Mouse (Mus musculus) heart, adult 18-20 months (tissue): ENCODE measurements around the gene B4galt5. TPM values are rescaled to one million over a fixed set of nuclear protein-coding genes. Genes with fewer than 3 reads are reported as not detected.
"Not testable (repeated sequence)": the region's sequence is repeated elsewhere in the genome, so short reads cannot be mapped to it uniquely, and the experiment has no call there.

Source experiments
- DNase-seq, 2 experiments: peaks; one replicate each; pipeline ENCODE4 v3.0.0; 2021 to 2022; ENCODE audit warnings: mixed read lengths in 1 of 2
- long read RNA-seq, 2 experiments: library from polyadenylated mRNA; stranded (forward); transcript quantifications; one replicate each; pipeline ENCODE4 v2.0.0; 2021
- total RNA-seq, 2 experiments: library from RNA; stranded (reverse); gene quantifications; 2 replicates each; pipeline ENCODE4 v1.2.3; 2021

The B4galt5 gene
- total RNA-seq, result 10 to 100 TPM; 12.0 to 13.6 TPM
- long read RNA-seq, experiment 1, full-length matches to known transcripts, result 1 of 3 reads
- long read RNA-seq, experiment 1, partial matches to known transcripts, result 0 of 3 reads
- long read RNA-seq, experiment 1, other reads (novel, unspliced or antisense), result 2 of 3 reads
- long read RNA-seq, experiment 2, result 0 reads

DNA sequence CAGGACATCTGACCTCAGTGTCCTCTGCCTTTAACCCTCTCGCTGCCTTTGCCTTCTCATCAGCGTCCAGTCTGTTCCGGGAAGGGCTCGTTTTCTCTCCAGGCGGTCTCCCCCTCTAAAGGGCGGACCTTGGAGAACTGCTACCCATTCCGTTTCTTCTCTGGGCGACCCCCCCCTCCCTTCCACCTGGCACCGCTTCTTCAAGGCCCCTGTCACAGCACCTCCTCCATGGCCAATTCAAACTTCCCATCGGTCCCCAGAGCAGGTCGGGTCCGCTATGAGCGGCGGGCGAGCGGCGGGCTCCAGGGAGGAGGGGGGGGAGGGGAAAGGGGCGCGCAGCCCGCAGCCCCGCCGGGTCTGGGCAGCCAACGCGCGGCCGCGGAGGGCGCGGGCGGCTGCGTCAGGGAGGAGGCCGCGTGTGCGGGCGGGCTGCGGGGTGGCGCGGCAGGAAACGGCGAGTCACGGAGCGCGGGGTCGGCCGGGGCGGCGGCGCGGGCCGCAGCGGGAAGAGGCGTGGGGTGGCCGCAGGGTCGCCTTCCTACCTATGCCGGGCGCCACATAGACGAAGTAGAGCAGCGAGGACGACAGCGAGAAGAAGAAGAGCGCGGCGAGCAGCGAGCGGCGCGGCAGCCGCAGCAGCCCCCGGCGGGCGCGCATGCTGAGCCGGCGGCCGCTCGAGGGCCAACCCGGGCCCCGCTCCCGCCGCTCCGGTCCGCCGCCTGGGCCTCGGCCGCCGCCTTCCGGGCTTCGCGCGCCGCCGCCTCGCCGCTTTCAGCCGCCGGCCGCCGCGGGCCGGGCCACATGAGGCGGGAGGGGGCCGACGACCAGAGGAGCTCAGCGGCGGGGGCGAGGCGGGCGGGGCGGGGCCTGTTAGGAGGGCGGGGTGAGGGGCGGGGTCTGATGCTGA is at the start of gene B4galt5:
Gene B4galt5, minus strand, starts transcription at position 808 of the 907 bp plus-strand sequence.
- DNase-seq, result peak in 1 of 2 experiments; percentile 49

GRCm38 (mm10) chr2:167396420-167396819 is 47.4 kb upstream of the B4galt5 start:
- DNase-seq, result not testable (repeated sequence)

DNA sequence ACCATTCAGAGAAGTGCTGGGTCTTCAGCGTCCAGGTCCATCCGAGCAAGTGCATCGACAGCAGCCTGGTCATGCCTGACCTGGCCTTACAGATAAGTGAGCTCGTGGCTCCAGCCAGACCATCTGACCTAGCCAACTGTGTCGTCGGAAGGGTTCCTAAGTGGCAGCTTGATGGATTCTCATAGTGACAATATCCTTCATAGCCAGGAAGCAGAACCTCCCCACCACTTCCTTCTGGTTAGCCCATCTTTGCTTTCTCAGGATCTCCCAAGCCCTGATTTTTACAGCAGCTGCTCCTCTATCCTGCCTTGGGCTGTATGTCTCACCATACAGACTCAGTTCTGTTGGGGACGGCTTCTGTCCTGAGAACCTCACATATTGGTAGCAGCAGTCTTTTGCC is 45.4 kb upstream of the B4galt5 start:
- no peak for DNase-seq

DNA sequence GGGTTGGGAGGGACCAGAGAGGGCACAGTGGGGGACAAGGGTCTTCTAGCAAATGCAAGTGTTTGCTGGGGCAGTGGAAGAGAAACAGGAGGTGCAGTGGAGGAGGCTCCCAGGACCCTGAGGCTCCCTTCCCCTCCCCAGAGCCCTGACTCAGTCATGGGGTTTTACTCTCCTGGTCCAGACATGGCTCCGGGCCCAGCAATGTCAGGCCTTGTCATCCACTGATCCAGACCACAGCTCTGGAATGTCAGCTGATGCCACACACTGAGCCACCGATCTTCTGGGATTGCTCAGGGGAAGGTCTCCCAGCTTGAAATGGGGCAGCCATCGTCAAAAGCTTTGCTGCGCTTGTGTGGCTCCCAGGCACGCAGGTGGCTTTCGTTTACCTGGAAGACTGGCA is 38.0 kb upstream of the B4galt5 start:
- no peak for DNase-seq

DNA sequence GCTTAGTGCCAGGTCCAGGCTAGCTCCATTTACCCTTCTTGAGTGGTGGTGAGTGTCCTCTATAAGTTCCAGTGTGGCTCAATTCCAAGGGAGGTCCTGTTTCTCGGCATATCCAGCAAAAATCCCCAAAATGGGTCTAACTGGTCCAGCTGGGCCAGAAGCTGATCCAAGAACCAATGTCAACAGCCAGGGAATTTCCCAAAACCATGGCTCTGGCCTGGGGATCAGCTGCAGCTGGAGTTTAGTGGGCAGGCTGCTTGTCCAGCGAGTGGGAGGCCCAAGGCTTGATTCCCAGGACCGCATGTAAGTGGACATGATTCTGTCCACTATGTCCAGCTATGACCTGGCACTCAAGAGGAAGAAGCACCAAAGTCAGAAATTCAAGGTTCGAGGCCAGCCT is 37.5 kb upstream of the B4galt5 start:
- DNase-seq, result peak; percentile 70 to 79

- DNase-seq, result peak; percentile 88
Measured at GRCm38 (mm10) chr2:167383666-167384083, 34.7 kb upstream of the B4galt5 start.

GRCm38 (mm10) chr2:167382389-167382788 is 33.4 kb upstream of the B4galt5 start:
- DNase-seq, result no peak

DNA sequence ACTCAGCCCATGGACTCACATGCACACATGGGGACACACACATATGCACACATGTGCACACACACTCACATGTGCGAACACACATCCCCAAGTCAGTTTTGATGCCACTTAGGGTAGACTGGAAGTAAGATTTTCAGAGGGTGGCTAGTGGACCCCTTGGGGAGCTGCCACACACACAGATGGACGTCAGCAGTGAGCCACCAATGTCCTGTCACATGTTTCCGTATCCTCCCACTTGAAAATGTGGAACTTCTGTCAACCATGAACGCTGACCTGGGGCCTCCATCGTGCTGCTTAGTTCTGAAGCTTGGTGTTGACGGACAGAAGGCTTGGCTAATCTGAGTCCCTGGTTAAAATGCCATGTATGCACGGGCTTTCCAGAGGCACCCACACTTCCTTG is 32.6 kb upstream of the B4galt5 start:
- DNase-seq, result no peak

- no peak for DNase-seq
Measured at GRCm38 (mm10) chr2:167380615-167381285, 31.8 kb upstream of the B4galt5 start.

DNA sequence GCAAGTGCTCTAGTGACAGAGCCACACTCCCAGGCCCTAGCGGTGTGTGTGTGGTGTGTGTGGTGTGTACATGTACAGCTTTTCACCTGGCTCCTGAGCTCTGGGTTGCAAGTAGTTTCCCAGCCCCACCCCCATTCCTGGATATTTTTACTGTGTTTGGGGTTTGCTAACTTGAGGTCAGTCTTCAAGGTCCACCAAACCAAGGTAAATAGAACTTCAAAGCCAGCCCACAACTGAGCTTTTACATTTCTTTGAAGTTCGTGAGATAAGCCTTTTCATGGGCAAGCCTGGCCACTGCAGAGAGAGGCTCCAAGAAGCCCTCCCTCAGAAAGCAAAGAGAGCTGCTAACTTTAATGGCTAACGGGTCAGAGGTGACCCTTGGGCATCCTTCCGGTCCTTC is 30.0 kb upstream of the B4galt5 start:
- DNase-seq, result no peak

- DNase-seq, result no peak
Measured at GRCm38 (mm10) chr2:167377697-167378096, 28.7 kb upstream of the B4galt5 start.

- peak; percentile 72 to 76 for DNase-seq
Measured at GRCm38 (mm10) chr2:167376160-167376564, 27.2 kb upstream of the B4galt5 start.

DNA sequence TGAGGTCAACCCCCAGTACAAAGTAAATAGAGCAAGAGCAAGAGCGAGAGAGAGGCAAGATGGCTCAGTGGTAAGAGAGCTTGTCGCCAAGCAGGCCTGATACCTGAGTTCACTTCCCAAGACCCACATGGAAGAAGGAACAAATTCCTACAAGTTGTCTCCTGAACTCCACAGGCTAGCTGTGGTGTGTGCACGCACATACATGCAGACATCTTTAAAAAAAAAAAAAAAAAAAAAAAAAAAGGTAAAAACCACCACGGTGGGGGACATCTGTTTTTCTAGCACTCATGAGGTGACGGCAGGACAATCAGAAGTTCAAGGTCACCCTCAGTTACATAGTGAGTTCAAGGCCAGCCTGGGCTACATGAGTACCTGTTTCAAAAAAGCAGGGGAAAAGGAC is 26.7 kb upstream of the B4galt5 start:
- no peak for DNase-seq

GRCm38 (mm10) chr2:167375135-167375534 is 26.2 kb upstream of the B4galt5 start:
- no peak for DNase-seq

GRCm38 (mm10) chr2:167374191-167374805 is 25.3 kb upstream of the B4galt5 start:
- no peak for DNase-seq

- peak; percentile 73 to 80 for DNase-seq
Measured at GRCm38 (mm10) chr2:167373266-167373665, 24.3 kb upstream of the B4galt5 start.

DNA sequence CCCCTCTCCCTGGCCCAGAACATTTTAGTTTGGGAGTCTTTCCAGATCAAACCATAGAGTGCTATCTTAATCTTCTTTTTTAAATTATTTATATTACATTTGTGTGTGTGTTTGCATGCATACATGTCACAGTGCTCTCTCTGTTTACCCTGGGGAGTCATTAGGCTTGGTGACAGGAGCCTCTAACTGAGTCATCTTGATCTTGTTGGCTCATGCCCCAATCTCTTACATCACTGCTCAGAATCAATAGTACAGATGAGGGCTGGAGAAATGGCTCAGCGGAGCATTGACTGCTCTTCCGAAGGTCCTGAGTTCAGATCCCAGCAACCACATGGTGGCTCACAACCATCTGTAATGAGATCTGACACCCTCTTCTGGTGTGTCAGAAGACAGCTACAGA is 22.5 kb upstream of the B4galt5 start:
- no peak for DNase-seq

- peak in 1 of 2 experiments; percentile 62 for DNase-seq
Measured at GRCm38 (mm10) chr2:167368328-167368727, 19.3 kb upstream of the B4galt5 start.

DNA sequence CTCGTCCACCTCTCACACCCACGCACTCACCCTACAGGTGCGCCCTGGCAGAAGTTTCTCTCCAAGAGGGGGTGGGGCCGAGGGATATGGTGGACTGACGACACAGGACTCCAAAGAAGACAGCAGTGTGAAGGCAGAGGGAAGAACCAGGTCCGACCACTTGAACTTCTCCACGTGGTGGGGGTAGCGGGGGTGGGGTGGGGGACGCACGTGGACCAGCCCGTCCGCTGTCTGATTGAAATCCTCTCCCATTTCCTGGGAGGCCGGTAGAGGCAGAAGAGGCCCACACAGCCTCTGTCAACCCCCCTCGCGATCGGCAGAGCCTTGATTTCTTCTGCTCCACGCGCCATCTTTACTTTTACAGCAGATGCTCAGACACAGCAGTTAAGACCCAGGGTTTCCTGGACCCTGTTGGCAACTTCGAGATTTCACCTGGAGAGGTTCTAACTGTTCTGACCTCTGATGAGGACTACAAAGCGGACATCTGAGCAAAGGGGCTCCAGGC is 18.8 kb upstream of the B4galt5 start:
- DNase-seq, result no peak

GRCm38 (mm10) chr2:167367325-167367724 is 18.3 kb upstream of the B4galt5 start:
- no peak for DNase-seq

GRCm38 (mm10) chr2:167365063-167365462 is 16.1 kb upstream of the B4galt5 start:
- DNase-seq, result no peak
